Mouse (Mus musculus): ENCODE results near the gene Ice1.

The Ice1 gene

DNA sequence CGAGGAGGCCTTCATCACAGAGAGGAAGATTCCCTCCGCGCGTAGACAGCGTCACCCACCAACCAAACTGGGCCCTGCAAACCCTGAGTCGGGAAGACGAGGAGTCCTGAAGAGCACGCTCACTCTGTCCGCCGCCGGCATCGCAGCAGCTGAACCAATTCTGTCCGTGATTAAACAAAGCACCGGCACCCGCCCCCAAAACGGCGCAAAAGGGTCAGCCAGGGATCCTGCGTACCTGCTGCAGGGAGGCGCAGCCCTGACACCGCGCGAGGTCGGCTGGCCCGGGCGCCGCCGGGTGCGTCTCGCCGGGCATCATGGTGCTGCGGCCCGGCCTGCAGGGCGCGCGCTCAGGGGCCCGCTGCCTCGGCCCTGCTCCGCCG, at the start of gene Ice1:
TSS of gene Ice1 (minus strand) at position 353 of the 380 bp plus-strand sequence.
- in situ Hi-C loops (cut with MboI; ENCODE audit: unreplicated experiment in 2 of 2), result loop anchor here in 1 of 2 experiments (10.0 kb wide), 1 partner anchor 822 kb away; no protein-coding TSS in a partner anchor

DNA sequence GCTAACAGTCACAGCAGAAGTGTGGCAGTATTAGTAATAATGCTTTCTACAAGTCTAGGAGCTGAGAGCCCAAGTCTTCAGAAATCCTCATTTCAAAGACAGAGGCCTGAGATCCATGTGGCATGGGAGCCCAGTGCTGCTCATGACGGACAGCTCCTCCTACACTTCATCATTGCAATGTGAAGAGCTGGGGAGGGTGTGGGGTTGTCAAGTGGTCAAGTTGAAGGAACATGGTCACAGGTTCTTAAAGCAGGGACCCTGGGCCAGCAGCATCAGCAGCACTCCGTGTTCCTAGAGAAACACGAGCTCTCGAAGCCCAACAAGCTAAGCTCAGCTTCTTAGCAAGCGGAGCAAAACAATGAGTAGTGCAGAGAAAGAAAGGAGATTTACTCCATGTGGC, 48.4 kb upstream of the Ice1 start:
- in situ Hi-C loops (cut with MboI; ENCODE audit: unreplicated experiment in 2 of 2), result no loop called here

DNA sequence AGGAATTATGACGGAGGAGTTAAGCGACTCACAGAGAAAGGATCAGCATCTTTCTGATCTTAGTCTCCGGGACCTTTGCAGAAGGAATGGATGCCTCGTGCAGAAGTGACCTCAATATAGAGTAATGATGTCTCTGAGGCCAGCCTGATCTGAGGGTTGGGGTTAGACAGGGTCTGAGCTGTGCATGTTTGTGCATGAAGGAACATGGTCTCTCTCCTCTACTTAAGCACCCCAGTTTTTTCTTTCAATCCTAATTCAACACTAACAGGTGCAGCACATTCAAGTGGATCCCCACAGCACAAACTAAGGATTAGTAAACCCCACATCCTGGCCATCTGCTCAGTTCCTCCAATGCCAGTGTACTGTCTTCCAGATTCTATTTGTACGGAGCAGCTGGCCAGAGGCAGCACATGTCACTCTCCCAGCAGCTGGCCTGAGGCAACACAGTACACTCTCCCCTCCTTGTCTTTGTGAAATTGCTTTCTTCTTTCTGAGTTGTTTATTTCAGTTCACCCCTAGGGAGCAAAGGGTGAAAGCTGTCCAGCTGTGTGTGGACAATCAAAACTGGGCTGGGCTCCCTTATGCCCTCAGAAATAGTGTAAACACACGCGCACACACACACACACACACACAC, 47.7 kb upstream of the Ice1 start:
- in situ Hi-C loops (cut with MboI; ENCODE audit: unreplicated experiment in 2 of 2), result no loop called here

DNA sequence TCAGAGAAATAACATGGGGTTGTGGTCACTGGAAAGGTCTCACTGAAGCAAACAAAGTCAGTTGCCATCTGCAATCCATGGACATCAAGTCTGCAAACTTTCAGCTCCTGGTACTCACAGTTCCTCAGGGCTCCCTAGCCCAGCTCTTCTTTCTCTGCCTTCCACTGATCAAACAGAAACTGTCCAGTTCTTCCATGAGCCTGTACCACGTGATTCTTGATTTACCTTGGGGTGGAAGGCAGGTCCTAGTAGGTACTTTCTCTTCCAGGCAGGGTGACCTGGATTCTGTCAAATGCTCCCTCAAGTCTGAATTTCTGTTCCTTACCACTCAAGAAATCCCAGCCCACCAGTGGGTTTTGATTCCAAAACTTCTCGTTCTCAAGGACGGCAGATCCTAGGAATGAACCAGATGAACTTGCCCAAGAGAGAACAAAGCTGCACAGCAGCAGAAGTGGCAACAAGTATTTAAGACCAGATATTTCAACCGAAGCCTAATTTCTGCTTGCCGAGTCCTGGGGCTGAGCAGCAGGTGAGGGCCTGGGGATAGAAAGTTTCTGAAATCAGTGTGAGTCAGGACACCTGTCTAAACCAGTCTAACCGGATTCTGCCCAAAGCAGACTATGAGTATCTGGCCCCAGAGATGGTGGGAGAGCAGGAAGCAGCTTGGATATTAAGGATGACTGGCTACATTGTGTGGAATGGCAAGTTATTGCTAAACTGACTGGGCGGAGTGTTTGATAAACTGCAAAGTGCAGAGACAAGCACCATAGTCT, 44.2 kb upstream of the Ice1 start:
- in situ Hi-C loops (cut with MboI; ENCODE audit: unreplicated experiment in 2 of 2), result no loop called here

DNA sequence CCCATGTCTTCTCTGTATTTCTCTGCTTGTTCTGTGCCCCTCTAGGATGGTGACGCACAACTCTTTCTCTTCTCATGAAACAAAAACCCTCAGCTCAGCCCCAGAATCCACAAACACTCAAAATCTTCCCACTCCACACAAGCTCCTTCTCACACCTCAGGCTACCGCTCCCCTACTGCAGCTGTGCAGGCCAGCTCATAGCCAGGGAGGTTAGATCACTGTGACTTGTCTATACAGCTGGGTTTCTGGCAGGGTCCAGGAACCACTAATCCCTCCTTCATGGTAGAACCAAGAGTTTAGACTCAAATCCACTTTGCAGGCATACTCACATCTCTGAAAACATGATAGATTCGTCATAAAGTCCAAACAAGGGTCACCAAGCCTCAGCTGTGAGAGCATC, 42.9 kb upstream of the Ice1 start:
- in situ Hi-C loops (cut with MboI; ENCODE audit: unreplicated experiment in 2 of 2), result no loop called here

DNA sequence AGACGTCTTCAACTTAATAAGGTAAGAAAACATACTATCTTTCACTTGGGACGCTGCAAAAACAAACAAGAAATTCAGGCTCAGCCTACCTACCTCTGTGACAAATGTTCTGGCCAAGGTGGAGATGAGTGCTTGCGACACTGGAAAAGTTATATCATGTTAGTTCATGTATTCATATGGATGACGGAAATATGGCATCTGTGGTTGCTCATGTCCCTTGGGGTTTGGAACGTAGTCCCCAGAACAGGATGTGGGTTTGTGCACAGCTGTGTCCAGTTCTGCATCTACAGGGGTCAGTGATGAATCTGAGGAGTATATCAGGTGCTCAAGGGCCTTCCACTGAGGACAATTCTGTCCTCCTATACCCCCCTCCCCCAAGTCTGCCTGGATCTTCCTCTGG, 40.3 kb upstream of the Ice1 start:
- in situ Hi-C loops (cut with MboI; ENCODE audit: unreplicated experiment in 2 of 2), result no loop called here

DNA sequence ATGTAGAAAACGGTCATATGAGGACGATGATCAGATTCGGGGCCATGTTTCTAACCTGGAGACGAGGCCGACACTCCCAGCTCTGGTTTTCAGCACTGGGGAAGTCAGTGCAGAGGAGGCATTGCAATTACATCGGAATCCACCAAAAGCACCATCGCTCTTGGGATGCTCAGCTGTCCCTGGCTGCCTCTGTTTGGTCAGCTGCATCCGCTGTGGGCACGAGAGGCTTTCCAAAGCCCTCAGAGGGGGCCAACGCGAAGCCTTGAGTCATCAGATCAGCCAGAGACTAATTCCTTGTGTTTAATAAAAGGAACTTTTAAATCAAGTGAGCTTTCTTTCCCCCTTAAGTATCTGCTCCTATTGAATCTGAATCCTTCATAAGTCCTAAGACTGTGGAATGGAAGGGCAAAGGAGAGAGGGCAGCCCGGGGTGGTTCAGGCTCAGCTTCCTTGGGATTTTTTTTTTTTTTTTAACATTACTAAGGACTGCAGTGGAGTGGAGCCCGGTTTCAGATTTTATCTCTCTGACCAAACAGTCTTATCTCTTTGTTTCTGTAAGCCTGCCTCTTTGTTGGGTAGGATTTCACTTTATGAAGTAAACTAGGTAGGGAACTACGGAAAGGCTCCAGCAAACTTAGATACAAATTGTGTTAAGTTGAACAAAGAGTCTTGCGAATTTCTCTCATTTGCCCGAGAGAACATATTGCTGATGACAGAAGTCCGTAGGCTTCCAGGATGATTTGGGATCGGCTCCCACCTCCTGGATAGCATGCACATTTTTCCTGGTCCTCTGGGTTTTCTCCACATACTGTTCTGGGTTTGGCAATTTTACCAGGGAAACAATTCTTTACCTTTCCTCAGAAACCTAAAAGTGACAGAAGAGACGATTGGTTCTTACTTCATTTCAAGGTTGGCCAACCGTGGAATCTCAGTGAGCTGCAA, 39.1 kb upstream of the Ice1 start:
- in situ Hi-C loops (cut with MboI; ENCODE audit: unreplicated experiment in 2 of 2), result no loop called here

DNA sequence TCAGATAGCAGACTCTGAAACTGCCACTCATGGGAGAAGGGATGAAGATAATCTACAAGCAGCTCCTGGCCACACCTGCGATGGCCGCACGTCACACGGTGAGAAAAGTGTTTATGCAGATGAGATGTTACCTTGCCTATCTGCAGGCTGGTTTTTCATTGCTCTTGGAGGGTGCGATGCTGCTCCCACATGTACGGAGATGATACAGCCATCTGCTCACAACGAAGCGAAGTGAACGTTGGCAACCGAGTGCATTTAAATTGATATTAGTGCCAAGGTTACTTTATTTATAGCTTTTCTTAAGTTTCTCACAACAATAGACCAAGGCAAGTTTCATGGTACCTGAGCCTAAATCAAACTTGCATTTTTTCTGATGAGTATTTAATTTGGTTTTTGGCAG, 37.6 kb upstream of the Ice1 start:
- in situ Hi-C loops (cut with MboI; ENCODE audit: unreplicated experiment in 2 of 2), result no loop called here

DNA sequence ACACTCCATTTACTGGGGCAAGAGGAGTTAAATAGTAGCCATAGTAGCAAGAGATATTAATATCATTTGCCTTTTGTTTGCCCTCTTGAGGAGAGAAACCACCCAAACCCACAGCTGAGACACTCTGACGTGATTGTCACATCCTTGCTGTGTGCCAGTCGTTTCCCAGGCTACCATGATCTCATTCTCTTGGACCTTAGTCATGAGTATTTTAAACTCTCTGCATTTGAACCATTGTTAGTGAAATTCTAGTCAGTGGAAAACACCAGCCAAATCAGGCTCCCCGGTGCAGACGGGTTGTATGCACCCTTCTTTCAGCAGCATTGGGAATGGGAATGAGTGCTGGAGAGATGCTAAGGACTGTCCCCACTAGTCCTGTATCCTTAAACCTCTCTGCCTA, 32.6 kb upstream of the Ice1 start:
- in situ Hi-C loops (cut with MboI; ENCODE audit: unreplicated experiment in 2 of 2), result no loop called here

DNA sequence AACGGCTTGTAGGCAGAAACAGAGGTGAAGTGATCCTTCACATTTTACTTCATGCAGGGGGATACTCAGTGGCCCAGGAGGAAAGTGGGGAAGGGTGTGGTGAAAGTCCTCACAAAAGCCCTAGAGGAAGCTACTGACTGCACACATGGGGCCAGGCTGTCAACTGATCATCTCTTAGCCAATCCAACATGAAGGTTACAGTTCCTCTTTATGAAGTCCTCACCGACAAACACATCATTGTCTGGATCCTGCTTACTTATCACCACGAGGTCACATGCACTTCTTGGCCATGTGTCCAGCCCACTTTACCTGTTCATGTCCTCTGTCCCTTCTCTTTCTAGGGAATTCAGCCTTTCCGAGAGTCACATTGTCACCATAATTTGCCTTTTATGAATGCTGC, 22.3 kb upstream of the Ice1 start:
- in situ Hi-C loops (cut with MboI; ENCODE audit: unreplicated experiment in 2 of 2), result no loop called here

DNA sequence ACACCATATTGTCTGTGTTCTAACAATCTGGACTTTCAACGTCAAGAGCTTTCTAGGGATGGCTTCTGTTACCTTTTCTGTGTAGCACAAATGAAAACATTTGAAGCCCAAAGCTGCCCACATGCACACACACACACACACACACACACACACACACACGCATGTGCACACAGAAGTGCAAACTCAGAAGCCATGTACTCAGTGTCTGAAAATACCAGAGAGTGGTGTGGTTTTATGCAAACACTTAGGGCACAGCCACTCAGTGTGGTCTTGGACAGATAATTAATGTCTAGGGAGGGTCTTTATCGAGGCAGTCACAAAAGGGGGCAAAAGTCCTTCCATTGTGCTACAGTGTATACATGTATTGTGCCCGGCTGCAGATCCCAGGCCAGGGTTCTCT, 19.3 kb upstream of the Ice1 start:
- in situ Hi-C loops (cut with MboI; ENCODE audit: unreplicated experiment in 2 of 2), result no loop called here

DNA sequence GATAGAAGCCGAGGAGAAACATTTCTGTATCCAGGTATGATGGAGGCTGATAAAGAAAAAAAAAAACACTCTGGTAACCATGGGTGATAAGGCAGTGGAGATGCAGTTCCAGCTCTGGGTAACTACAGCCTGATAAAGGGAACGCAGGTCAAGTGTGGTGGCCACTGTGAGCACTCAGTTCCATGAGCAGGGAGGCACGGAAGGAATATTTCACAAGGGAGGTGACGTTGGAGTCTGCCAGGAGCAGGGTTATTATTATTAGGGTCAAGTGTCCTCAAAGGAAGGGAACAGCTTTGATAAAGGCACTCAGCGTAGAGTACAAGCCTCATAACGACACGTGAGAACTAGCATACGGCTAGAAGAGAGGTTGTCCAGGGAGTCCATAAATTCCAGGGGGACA, 18.9 kb upstream of the Ice1 start:
- in situ Hi-C loops (cut with MboI; ENCODE audit: unreplicated experiment in 2 of 2), result no loop called here

DNA sequence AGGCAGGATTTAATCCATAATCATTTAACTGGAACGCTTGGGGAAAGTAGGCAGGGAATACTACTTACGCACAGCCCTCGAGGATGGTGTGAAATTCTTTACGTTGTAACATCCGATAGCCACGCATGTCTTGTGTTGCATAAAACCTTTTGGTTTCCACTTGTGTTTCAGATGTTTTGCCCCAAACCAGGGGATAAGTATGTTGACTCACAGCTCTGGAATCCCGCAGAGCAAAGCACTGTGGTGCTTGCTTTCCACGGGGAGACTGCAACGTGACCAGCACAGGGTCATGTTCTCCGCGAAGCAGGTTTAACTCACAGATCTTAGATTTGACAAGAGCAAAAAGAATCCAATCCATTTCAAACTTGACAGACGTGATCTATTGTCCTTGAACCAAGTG, 18.1 kb upstream of the Ice1 start:
- in situ Hi-C loops (cut with MboI; ENCODE audit: unreplicated experiment in 2 of 2), result no loop called here

DNA sequence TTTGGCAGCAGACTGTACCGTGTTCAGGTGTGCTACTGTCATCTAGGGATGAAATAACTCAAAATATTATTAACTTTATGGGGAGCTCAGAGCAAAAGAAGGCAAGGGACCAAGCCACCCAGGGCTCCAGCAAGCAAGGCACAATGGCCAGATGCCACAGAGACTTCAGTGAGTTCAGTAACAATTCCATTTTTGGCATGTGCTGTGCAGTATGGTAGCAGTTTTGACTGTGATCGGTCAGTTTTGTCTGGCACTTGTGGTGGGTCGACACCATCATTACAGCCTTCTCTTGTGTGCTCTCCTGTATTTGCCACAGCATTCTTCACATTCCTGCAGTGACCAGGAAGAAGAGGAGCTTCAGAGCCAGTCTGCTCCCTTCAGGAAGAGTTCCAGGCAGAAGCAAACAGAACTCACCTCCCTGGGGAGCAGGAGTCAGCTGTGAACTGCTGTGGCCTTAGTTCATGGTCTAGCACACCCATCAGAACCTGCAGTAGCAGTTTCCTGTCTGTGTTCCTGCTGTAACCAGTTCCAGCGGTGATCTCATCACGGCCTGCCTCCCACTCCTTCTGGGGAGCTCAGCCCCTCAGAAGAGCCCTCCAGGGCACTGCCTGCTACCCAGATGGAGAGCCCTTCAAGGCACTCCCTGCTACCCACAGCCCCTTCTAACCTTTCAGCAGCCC, 16.8 kb upstream of the Ice1 start:
- in situ Hi-C loops (cut with MboI; ENCODE audit: unreplicated experiment in 2 of 2), result no loop called here

DNA sequence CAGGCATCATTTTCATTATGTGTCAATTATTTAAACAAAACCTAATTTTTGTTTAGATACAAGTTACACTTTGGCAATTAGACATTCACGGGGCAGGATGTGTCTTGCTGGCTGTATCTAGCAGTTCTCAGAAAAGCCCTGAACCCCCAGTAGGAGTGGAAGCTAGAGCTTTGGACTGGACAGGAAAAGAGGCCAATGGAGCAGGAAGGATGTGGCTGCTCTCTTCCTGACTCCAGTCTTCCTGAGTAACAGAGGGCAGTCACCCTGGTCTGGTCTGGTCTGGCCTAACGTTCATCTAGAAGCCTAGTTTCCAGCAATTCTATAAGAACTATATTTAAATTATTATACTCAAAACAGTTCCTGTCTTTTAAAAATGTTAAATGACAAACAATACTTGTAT, 16.0 kb upstream of the Ice1 start:
- in situ Hi-C loops (cut with MboI; ENCODE audit: unreplicated experiment in 2 of 2), result no loop called here

DNA sequence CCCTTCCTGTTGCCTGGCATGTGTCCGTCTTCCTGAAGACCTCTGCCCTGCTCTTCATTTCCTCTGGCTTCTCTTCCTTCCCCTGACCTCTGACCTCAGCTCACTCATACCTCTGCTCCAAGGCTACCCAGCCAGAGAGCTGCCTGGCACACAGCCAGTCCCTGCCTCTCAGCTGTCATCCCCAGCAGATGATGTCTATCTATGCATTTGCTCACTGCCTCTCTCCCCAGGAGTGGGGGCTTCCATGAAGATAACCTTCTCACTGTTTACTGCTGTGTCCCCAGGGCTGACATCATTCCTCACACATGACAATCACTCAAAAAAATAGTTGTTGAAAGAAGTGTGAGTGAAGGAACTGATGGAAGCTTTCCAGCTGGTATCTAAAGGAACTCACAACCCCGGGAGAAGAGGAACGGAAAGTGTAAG, 12.6 kb upstream of the Ice1 start:
- in situ Hi-C loops (cut with MboI; ENCODE audit: unreplicated experiment in 2 of 2), result no loop called here

DNA sequence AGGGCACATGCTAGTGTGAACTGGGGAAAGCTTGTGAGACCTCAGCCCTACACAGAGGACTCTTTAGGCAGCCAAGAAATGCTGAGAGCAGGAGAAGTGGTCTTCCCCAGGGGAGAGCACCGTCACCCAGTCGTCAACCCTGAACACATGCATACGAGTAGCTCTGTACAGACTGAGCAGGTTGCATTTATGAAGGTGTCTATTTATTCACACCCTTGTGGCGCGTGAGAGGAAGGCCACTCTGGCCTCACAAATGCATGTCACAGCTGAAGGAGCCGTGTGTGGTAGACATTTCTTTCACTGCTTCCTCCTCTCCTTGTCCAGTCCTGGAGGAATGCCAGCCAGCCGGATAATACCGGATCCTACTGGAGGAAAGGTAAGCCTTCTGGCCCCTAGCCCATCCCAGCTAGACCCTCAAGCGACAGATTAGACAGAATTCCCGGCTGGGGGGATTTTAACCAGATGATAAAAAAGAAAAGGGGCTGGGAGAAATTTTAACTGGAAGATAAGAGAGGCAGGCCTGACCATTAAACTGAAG, 8.6 kb upstream of the Ice1 start:
- in situ Hi-C loops (cut with MboI; ENCODE audit: unreplicated experiment in 2 of 2), result loop anchor here (10.0 kb wide), 2 partner anchors 189 to 199 kb away; partner anchors contain the start of gene Adamts16 (in 1 of the 2)

DNA sequence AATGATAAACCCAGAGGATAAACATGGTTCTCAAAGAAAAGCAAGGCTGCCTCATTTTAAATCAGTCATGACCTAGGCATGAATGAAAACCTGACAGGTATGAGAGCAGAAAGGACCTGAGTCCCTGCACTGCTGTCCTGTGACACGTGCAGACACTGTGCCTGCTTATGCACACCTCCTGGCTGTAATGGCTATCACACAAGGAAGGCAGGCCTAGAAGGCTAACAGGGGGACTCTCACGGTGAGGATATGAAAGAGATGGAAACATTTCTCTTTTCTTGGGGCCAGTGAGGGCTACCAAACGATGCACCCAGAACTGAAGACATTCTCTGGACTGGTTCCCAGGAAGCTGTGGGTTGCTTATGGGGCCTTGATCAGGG, 6.6 kb upstream of the Ice1 start:
- in situ Hi-C loops (cut with MboI; ENCODE audit: unreplicated experiment in 2 of 2), result loop anchor here (5.0 to 10.0 kb wide), 3 partner anchors 191 to 358 kb away; partner anchors contain the start of gene Adamts16 (in 1 of the 2)

DNA sequence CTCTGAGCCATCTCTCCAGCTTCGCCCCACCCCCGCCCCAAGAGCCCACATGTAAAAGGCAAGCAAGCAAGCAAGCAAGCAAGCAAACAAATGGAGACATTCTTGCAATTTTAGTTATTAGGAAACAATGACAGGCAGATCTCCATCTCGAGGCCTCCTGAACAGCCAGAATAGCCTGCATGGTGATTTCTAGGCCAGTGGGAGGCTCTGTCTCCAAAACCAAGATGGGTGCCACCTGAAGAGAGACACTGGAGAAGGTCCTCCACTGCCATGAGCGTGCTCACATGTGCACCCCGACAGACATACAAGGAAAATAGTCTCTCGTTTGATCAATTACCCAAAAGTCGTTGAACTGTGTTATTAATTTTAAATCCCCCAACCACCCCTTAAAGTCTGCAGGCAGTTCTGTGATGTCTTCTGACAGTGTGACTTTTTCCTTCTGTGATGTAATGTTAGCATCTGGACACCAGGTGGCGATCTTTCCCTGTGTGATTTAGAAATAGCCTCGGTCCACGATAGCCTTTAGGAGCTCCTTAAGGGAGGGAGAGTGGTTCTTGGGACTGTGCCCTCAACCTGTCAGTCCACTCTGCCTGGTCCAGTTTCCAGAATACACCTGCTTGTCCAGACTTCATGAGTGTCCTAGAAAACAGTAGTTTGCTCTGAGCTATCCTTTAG, 6.1 kb upstream of the Ice1 start:
- in situ Hi-C loops (cut with MboI; ENCODE audit: unreplicated experiment in 2 of 2), result loop anchor here (5.0 to 10.0 kb wide), 3 partner anchors 191 to 359 kb away; partner anchors contain the start of gene Adamts16 (in 1 of the 2)

DNA sequence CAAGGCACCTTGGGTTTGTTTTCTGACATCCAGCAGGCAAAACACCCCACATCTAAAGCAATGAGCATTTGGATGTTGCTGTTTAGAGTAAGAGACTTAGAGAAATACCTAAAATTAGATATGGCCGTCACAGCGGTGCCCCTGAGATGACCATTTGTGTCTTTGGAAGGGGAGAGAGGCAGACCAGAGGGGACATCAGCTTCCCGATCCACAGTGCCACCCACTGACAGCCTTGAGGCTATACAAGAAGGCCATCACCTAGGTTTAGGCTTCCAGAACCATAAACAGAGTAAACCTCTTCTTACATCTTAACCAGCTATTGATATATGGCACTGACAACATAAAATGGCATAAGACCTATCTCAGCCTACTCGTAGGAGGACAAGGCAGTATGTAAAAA, 4.5 kb upstream of the Ice1 start:
- in situ Hi-C loops (cut with MboI; ENCODE audit: unreplicated experiment in 2 of 2), result loop anchor here (5.0 to 10.0 kb wide), 3 partner anchors 193 to 360 kb away; partner anchors contain the start of gene Adamts16 (in 1 of the 2)
